Mouse (Mus musculus): ENCODE results near the gene Polr3b. TPM values are rescaled to one million over a fixed set of nuclear protein-coding genes. Genes with fewer than 3 reads are reported as not detected.

Polr3b gene
- polyA plus RNA-seq (2015; fragmentation: Illumina TruSeq; extraction: RNeasy Lipid Tissue Mini Kit (QIAGEN cat#74804); ENCODE audit: insufficient read depth, low read depth, low replicate concordance) = 3.7 TPM

GRCm38 (mm10) chr10:84621826-84622790 is at the start of gene Polr3b:
Gene Polr3b (plus strand): TSS chr10:84622292.

GRCm38 (mm10) chr10:84576395-84577070 is 45.6 kb upstream of the Polr3b start, which contains the start of gene Tcp11l2:
Gene Tcp11l2 (plus strand): TSS chr10:84576626.

GRCm38 (mm10) chr10:84755786-84756203 is 133.7 kb downstream of the Polr3b start, which contains the start of gene Rfx4:
Gene Rfx4 (plus strand): TSS chr10:84756062.

Other genes with a start within 250 kb of the Polr3b start
- gene Nuak1, start 181.7 kb upstream of the Polr3b start, polyA plus RNA-seq (2015; fragmentation: Illumina TruSeq; extraction: RNeasy Lipid Tissue Mini Kit (QIAGEN cat#74804); ENCODE audit: insufficient read depth, low read depth, low replicate concordance) = 3.6 TPM
- gene Ckap4, start 88.2 kb upstream of the Polr3b start, polyA plus RNA-seq (2015; fragmentation: Illumina TruSeq; extraction: RNeasy Lipid Tissue Mini Kit (QIAGEN cat#74804); ENCODE audit: insufficient read depth, low read depth, low replicate concordance) = 6.3 TPM
- 4.7 TPM for gene Tcp11l2, start 45.7 kb upstream of the Polr3b start, polyA plus RNA-seq (2015; fragmentation: Illumina TruSeq; extraction: RNeasy Lipid Tissue Mini Kit (QIAGEN cat#74804); ENCODE audit: insufficient read depth, low read depth, low replicate concordance)
- not detected for gene Rfx4, start 133.8 kb downstream of the Polr3b start, polyA plus RNA-seq (2015; fragmentation: Illumina TruSeq; extraction: RNeasy Lipid Tissue Mini Kit (QIAGEN cat#74804); ENCODE audit: insufficient read depth, low read depth, low replicate concordance)